Mouse (Mus musculus): ENCODE measurements around the gene Tnp1. TPM values are rescaled to one million over a fixed set of nuclear protein-coding genes. Genes with fewer than 3 reads are reported as not detected.

Gene Tnp1
- polyA plus RNA-seq, 1 experiment from 2014 or later: not detected

DNA sequence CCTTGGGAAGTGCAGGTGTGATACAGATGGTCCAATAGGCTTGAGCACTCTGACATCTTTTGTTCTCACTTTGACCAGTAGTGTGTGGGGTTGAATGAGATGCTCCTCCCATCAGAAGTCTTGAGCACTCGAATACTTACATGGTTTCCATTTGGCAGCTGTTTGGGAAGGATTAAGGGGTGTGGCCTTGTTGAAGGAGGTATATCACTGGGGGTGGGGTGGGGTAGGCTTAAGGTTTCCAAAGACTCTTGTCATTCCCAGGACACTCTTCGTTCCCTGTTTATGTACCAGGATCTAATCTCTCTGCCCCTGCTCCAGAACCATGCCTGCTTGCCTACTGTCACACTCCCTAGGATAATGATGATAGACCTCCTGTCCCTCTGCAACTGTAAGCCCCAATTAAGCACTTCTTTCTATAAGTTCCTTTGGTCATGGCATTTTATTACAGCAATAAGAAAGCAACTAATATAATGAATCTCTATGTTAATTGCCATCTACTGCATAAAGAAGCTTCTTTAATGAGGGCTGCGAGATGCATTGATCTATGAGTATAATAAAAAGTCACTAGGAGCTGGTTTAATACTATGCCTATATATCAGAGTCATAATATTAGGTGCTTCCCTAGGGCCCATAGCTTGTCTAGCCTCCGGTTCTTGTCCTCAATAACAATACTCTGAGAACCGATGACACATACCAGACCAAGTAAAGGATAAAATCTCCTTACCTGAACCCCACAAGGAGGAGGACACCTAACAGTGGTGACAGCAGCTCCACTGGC, 20.8 kb downstream of the Tnp1 start:
- Histone ChIP-seq H3K36me3 (no peaks in the 10 kb centered on the region), H3K27ac (replicated peaks) (no peak overlapping the region), H3K9me3 (replicated peaks) (no peaks in the 10 kb centered on the region), H3K27me3 (ENCODE audit: low read depth, poor library complexity, severe bottlenecking) (no peaks in the 10 kb centered on the region), H3K4me1 (no peaks in the 10 kb centered on the region), H3K4me3 (no peak overlapping the region)
- 91% methylated on average over 5 of the region's 5 CpGs for WGBS
- no peak for DNase-seq (ENCODE audit: low spot score)

DNA sequence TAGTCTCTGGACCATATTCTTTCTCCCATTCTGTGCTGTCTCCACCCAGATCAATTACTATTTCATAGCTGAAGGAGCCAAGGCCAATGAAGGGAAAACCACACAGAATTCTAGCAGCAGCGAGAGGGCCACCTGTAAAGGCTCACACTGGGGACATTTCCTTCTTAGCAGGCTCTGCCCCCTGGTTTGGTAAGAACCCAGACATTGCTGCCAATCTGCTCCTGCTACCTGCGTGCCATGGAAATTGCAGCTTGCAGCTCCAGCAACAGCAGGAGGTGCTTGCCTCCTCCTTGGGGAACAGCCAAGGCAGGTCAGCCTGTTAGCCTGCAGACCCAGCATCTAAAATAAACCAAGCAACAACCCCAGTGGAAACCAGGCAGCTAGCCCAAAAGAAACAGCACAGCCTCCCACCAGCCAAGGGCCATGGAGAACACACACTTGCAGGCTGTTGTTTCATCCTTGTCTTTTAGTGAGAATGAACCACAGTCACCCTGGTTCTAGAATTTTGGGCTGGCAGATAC, 22.7 kb downstream of the Tnp1 start:
- Histone ChIP-seq H3K27me3 (ENCODE audit: low read depth, poor library complexity, severe bottlenecking) (no peaks in the 10 kb centered on the region), H3K4me3 (no peak overlapping the region), H3K36me3 (no peaks in the 10 kb centered on the region), H3K9me3 (replicated peaks) (no peaks in the 10 kb centered on the region), H3K4me1 (no peaks in the 10 kb centered on the region), H3K27ac (replicated peaks) (0 out of 2 replicates have a peak overlapping the region, but pooled peaks have one; percentile 28)
- WGBS: 74% methylated on average over 2 of the region's 2 CpGs
- DNase-seq (ENCODE audit: low spot score): no peak

DNA sequence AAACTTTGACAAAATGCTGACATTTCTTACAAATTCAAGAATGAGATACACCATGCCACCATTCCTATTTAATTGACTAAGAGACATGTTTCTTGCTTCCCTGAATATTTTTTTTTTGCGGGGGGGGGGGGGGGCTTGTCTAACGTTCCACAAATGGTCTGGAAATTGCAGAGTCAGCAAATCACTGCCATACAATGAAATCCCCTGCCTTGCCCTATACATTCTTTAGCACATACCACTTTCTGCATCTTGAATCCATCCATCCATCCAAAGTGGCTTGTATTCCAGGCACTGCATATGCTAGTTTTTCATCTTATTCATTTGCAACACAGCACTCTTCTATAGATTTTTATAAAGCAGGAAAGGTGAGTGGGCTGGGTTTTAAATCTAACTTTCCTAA, 23.5 kb downstream of the Tnp1 start:
- Histone ChIP-seq H3K36me3 (no peaks in the 10 kb centered on the region), H3K27me3 (ENCODE audit: low read depth, poor library complexity, severe bottlenecking) (no peaks in the 10 kb centered on the region), H3K4me3 (no peak overlapping the region), H3K9me3 (replicated peaks) (no peaks in the 10 kb centered on the region), H3K4me1 (no peaks in the 10 kb centered on the region), H3K27ac (replicated peaks) (no peak overlapping the region)
- 75% methylated on average over 2 of the region's 2 CpGs for WGBS
- no peak for DNase-seq (ENCODE audit: low spot score)

DNA sequence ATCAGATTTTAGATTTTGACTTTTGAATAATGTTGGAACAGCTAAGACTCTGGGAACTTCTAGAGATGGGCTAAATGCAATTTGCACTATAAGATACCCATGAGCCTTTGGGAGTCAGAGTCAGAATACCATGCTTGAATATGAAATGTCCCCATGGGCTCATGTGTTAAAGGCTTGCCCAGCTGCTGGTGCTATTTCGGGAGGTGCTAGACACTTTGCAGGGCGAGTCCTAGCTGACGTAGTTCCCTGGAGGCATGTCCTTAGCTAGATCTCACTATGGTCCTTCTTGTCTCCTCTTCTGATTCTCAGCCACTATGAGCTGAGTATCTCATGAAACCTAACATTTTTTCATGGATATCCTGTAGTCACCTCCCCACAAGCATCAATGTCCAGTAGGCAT, 26.8 kb downstream of the Tnp1 start:
- no peaks in the 10 kb centered on the region for H3K27me3 ChIP-seq (ENCODE audit: low read depth, poor library complexity, severe bottlenecking)
- WGBS: 91% methylated on average over 3 of the region's 3 CpGs
- H3K27ac ChIP-seq (replicated peaks): no peak overlapping the region
- no peaks in the 10 kb centered on the region for H3K36me3 ChIP-seq
- H3K4me1 ChIP-seq: no peaks in the 10 kb centered on the region
- no peaks in the 10 kb centered on the region for H3K9me3 ChIP-seq (replicated peaks)
- no peak for DNase-seq (ENCODE audit: low spot score)
- no peak overlapping the region for H3K4me3 ChIP-seq

DNA sequence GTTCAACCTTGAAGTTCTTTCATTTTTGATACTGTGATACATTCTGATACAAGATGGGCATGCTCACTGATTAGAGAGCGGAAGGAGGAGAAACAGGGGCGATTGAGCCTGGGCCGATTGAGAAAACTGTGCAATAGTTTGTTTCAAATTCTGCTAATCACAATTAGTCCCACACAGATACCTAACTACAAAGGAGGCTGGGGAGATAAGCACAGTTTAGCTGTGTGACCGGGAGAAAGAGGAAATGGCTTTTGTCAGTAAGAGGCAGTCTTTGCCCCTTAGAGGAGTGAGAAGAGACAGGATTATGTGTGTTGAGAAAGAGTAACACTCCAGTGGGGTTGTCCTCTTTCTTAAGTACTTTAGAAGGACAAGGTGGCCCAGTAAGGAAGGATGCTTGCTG, 29.0 kb downstream of the Tnp1 start:
- Histone ChIP-seq H3K9me3 (replicated peaks) (no peaks in the 10 kb centered on the region), H3K27ac (replicated peaks) (no peak overlapping the region), H3K27me3 (ENCODE audit: low read depth, poor library complexity, severe bottlenecking) (no peaks in the 10 kb centered on the region), H3K4me3 (no peak overlapping the region), H3K36me3 (no peaks in the 10 kb centered on the region), H3K4me1 (no peaks in the 10 kb centered on the region)
- 80% methylated on average over 4 of the region's 4 CpGs for WGBS
- DNase-seq (ENCODE audit: low spot score): no peak

DNA sequence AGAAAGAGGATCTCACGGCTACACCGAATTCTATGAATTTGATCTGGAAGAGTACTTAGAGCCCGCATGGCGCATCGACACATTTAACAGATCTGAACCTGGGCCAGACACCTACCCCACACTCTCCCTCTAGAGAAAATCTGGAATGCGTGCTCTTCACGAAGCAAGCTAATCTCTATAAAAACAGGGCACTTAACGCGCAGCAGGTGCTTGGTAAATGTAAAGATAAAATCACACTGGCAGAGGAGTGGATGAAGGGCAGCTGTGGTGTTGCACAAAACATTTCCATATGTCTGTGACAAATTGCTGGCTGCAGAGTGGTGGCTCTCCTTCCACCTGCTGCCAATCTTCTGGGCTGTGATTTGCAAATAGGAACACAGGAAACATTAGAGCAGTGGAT, 36.8 kb downstream of the Tnp1 start:
- Histone ChIP-seq H3K27me3 (ENCODE audit: low read depth, poor library complexity, severe bottlenecking) (no peaks in the 10 kb centered on the region), H3K4me3 (no peak overlapping the region), H3K4me1 (no peaks in the 10 kb centered on the region), H3K9me3 (replicated peaks) (no peaks in the 10 kb centered on the region), H3K36me3 (no peaks in the 10 kb centered on the region), H3K27ac (replicated peaks) (no peak overlapping the region)
- WGBS: 81% methylated on average over 9 of the region's 9 CpGs
- DNase-seq (ENCODE audit: low spot score): no peak

DNA sequence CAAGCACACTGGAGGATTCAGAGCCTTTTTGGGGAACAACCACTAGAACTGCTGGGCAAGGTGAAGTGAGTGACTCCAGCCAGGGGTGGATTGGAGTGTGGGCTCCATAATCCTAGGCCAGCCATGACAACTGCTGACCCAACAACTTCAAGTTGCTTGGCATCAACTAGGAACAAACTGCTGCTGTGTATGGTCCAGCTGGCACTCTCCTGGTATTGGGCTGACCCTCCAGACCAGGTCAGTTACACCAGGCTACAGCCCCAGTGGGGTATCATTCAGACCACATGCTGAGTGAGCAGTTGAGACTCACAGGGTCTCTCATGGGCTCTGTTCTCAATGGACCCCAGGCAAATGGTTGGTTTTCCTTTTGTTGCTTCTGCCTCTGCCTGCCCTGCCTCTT, 41.5 kb downstream of the Tnp1 start:
- H3K9me3 ChIP-seq (replicated peaks): no peaks in the 10 kb centered on the region
- peaks cover 5% of the 10 kb centered on the region for H3K4me1 ChIP-seq
- H3K36me3 ChIP-seq: no peaks in the 10 kb centered on the region
- no peak overlapping the region for H3K27ac ChIP-seq (replicated peaks)
- H3K27me3 ChIP-seq (ENCODE audit: low read depth, poor library complexity, severe bottlenecking): no peaks in the 10 kb centered on the region
- no peak overlapping the region for H3K4me3 ChIP-seq
- DNase-seq (ENCODE audit: low spot score): no peak

DNA sequence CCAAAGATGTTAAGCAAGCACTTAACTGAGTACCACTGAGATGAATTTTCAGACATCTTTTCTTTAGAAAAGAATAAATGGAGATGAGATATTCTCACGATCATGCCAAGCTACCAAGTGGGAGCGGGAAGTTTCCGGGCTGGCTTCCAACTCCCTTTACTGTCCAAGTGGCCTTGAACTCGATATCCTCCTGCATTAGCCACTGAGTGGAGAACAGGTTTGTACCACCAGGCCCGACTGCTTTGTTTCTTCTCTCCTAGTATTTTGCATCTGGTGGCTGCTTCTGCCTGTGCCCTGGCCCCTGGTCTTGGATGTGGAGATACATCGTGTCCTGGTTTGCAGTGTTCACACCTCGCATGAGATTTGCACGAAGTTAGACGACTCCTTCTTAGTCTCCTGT, 45.2 kb downstream of the Tnp1 start:
- no peak overlapping the region for H3K27ac ChIP-seq (replicated peaks)
- H3K4me1 ChIP-seq: peaks cover 9% of the 10 kb centered on the region
- no peak overlapping the region for H3K4me3 ChIP-seq
- 92% methylated on average over 9 of the region's 9 CpGs for WGBS
- H3K36me3 ChIP-seq: no peaks in the 10 kb centered on the region
- H3K9me3 ChIP-seq (replicated peaks): no peaks in the 10 kb centered on the region
- no peaks in the 10 kb centered on the region for H3K27me3 ChIP-seq (ENCODE audit: low read depth, poor library complexity, severe bottlenecking)
- no peak for DNase-seq (ENCODE audit: low spot score)

DNA sequence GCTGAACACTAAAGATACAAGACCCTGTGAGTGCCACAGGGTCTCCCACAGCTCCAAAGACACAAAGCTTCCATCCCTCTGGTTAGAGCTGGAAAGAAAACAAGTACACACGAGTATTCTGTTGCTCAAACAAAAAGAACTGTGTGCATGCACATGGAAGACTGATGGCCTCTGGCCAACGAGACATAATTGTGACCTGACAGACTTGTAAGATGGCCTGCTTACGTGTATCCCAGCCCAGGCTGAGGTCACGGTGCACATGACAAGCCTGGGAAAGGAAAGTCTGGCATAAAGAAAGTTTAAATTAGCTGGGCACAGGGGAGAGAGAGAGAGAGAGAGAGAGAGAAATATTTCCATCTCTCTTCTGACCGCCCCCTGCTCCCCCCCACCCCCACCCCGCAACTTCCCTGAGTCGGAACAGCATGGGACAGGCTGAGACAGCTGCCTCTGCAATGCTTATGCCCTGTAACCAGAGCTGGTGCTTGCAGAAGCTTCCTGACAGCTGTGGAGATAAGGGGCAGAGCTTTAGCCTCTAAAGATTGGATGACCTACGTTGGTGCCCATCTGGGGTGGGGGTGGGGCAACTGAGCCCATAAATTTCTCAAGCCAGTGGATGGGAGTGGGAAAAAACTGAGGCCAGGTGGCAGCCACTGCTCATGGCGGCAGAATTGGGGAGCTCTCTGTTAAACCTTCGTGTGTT, 46.4 kb downstream of the Tnp1 start:
- DNase-seq (ENCODE audit: low spot score): no peak
- H3K27me3 ChIP-seq (ENCODE audit: low read depth, poor library complexity, severe bottlenecking): no peaks in the 10 kb centered on the region
- no peak overlapping the region for H3K4me3 ChIP-seq
- peak overlapping the region; percentile 42 for H3K27ac ChIP-seq (replicated peaks)
- no peaks in the 10 kb centered on the region for H3K9me3 ChIP-seq (replicated peaks)
- WGBS: 50% methylated on average over 10 of the region's 10 CpGs
- H3K4me1 ChIP-seq: peaks cover 9% of the 10 kb centered on the region
- no peaks in the 10 kb centered on the region for H3K36me3 ChIP-seq

DNA sequence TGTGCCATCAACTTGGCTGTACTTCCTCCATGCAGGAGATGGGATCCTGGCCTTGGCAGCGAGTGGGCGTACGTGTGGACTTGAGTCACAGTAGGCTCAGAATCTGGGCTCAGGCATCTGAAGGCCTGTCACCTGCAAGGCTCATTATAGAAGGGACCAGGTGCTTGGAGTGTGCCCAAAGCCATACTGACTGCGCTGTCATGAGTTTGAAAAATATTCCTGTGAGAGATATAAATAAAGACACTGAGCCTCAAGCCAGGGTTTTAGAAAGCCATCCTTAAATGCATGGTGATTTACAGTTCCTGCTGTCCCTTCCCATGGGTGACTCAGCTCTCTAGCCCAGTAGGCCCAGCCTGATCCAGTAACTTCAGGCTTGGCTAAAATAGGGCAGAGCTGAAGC, 49.3 kb downstream of the Tnp1 start:
- H3K36me3 ChIP-seq: no peaks in the 10 kb centered on the region
- no peak overlapping the region for H3K27ac ChIP-seq (replicated peaks)
- no peaks in the 10 kb centered on the region for H3K27me3 ChIP-seq (ENCODE audit: low read depth, poor library complexity, severe bottlenecking)
- no peak for DNase-seq (ENCODE audit: low spot score)
- H3K4me1 ChIP-seq: peaks cover 17% of the 10 kb centered on the region
- H3K9me3 ChIP-seq (replicated peaks): no peaks in the 10 kb centered on the region
- WGBS: 93% methylated on average over 4 of the region's 4 CpGs
- no peak overlapping the region for H3K4me3 ChIP-seq

Other genes with a start within 250 kb of the Tnp1 start
- 585 and 600 TPM in 2 replicates for gene Igfbp2, start 191.4 kb downstream of the Tnp1 start, polyA plus RNA-seq (2016; fragmentation: Nextera tagmentation; extraction: Ambion mirVana)
- 48.2 and 49.9 TPM in 2 replicates for gene Igfbp5, start 141.0 kb downstream of the Tnp1 start, polyA plus RNA-seq (2016; fragmentation: Nextera tagmentation; extraction: Ambion mirVana)

All from midbrain, embryonic 10.5 days (tissue).